Mouse (Mus musculus) embryo, embryonic 9.5 days (tissue): ENCODE measurements around the gene Ddx18.

Experiments used
- DNase-seq: peaks from one replicate; pipeline ENCODE4 v3.0.0-alpha.2; 2017; ENCODE audit errors: extremely low spot score

Gene Ddx18

DNA sequence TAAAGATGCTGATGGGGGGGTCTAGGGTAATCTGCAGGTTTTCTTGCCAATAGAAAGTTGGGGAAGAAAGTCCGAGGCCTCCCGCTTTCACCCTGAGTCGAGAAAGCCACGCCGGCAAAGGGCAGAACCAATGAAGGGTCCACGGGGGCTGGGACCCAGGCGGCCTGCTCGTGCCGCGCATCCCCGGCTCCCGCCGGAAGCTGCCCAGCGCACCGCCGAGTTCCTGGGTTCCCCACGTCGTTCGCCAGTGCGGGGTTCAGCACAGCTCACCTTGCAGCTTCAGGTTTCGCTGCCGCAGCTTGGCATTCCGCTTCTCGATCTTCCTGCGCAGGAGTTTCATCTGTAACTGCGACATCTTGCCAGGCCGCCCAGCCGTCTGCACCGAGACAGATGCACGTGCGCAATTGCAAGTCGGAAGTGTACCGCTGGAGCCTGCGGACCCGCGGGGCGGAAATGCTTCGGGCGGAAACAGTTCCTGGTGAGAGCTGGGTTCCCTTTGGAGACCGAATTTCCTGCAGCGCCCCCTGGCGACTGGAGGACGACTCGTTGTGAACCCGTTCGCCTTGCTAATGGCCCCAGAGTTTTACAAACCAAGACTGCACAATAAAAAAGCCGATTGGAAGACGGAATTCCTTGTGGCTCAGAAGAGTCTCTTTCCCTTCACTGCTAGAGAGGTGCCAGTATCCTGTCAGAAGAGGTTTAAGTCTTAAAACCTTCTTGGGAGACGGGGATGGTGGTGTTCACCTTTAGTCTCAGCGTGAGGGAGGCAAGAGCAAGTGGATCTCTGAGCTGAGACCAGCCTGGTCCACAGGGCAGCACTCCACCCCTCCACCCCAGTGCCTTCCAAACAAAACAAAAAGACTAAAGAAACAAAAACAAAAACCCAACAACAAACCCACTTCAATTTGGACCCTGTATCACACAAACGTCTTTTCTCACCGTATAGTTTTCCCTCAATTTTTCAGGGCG, at the start of gene Ddx18:
TSS of gene Ddx18 (minus strand) at position 469 of the 969 bp plus-strand sequence.
- DNase-seq = peak; percentile 95

DNA sequence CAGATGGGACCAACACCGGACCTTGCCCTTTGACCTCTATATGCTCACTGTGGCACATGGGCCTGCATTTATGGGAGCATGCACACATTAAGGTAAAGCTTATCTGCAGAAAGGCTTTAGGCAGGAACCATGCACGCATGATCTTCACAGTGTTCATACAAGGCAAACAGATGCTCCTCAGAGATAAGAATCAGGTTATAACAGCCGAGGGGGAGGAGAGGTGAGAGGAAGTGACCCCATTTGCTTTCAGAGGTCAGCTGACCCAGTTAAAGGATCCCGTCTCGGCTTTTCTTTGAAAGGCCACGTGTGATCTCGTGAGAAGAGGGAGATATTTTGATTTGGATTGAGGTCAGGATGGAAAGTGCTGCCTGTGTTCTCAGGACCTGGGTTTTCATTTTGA, 40.2 kb upstream of the Ddx18 start:
- DNase-seq = no peak

DNA sequence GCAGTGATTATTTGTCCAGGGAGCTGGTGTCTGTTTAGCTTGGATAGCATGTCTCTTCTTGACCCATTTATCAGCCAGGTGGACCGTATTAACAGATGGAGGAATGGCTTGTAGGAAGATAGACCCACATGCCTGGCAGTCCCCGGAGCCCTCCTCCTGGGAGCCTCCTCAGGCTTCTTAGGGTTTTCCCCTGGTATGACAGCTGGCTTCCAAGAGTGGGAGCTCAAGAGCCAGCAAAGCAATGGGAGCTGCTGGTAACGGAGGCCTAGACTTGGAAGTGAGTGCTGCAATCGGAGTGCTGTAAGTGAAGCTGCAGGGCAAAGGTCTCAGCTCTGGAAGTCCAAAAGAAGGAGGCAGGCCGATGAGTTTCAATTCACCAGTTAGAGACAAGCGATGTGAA, 37.3 kb upstream of the Ddx18 start:
- DNase-seq = peak; percentile 13

DNA sequence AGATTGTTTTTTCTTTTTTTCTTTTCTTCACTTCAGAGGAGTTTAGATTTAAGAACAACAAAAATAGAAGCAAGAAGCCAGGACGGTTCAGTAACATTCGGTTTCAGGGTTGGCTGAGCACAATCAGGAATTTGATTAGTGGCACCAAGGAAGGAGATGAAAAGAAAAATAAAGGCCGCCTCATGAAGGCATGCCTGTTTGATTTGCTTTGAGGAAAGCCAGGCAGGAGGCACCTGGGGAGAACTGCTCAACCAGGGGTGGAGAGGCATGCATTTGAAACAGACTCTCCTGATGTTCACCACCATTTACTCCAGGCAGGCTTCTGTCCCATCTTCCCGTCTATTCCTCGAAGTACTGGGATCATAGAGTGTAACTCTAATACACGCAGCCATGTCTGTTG, 34.1 kb upstream of the Ddx18 start:
- DNase-seq = no peak

DNA sequence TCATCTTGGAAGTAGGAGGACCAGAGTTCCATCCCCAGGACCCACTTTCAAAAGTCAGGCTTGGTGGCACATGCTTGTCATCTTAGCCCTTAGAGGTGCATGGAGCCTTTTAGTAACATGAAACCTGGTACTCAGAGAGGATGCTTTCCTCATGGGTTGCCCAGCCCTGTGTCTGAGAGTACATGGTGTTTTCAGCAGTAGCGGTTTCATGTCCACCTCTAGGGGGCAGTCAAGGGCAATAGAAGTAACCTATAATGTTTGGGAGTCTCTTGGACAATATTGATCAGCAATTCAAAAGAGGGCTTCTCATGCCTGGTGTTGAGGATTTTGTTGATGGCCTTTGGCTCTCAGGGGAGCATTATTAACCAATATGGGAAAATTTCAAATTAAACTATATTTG, 33.3 kb upstream of the Ddx18 start:
- DNase-seq = peak; percentile 57

DNA sequence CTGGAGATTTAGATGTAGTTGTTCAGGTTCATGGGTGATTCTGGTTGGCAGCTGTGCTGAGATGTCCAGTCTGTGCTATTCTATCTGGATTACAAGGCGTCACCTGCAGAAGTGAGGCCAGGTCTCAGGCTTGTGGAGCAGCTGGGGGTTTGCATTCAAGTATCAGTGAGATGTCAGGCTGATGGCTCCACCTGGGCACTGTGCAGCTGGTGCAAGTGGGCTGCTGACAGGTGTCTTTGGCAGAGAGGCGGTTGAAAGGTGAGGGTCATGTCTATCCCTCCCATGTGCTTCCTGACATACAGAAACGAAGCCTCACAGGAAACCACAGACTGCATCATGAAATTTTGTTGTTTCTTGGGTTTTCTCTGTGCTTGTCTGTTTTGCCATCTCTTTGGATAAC, 30.6 kb upstream of the Ddx18 start:
- no peak for DNase-seq

DNA sequence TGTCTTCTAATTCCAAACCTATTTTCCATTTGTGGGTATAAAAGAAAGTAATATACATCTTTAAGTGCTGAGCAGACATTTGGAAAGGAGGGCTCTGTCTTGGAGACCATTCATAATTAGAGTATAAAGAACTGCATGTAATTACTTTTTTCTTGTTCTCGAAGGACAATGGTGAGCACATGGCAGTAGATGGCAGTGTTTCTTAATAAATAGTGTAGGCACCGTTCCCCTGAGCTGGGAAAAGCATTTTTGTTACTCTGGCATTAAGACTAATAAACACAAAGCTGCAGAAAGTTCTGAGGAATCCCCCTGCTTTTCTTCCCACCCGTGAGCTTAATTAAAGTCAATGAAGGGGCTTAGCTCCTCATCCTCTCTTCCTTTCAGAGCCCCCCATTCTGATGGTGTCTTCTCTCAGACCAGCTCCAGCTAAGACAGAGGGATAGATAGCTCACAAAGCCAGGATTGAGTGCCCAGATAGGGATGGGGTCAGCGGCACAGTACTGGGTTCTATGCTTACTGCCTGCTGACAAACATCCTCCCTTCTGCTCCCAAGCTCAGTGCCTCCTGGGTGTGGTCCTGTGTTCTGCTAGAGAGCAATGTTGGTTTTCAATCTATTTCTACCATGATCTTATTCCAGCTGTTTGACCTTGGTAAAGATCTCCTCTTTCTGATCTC, 29.3 kb upstream of the Ddx18 start:
- peak; percentile 29 for DNase-seq

DNA sequence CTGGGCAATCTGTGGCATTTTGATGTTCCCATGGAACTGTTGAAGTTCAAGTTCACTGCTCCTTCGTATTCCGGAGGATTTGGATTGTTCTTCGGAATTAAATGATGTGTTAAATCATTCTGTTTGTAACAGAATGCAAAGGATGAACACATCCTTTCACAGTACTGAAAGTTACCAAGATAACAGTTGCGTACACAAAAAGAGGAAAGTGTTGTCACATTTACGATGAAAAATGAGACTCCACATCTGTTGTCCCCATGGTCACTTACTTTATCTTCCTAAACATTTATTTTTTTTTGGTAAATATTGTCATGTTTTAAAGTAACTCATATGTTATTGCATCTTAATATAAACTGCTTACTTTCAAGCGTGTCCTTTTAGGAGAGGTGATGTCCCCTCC, 17.0 kb upstream of the Ddx18 start:
- DNase-seq = no peak

DNA sequence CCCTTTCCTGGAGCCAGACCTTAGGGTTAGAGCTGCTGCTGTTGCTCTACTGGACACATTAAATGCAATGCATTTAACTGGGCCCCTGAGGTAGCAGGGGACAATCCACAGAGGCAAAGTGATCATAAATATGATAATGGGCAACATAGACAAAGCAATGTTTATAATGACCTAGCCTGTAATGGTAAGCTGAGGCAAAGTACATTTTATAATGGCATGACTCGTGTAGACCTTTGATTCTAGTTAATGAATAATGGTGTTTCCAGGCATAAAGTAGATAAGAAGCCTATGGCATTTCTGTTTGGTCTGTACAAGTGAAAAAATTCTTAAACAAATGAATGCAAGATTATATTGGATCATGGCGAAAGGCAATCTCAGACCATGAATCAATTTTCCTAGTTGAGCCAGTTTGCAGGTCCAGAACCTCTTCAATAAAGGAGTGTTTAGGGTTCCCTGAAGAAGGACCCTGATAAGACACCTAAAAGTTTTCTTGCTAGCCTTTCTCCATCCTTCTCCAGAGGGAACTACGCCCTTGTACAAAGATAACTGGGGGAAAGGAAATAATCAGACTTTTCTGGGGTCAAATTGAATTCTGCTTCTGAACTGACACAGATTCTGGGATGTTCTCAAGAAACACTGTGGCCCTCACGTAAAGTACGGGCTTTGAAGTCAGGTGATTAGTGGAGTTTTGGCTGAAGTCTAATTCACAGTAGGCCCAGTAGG, 13.5 kb upstream of the Ddx18 start:
- no peak for DNase-seq

DNA sequence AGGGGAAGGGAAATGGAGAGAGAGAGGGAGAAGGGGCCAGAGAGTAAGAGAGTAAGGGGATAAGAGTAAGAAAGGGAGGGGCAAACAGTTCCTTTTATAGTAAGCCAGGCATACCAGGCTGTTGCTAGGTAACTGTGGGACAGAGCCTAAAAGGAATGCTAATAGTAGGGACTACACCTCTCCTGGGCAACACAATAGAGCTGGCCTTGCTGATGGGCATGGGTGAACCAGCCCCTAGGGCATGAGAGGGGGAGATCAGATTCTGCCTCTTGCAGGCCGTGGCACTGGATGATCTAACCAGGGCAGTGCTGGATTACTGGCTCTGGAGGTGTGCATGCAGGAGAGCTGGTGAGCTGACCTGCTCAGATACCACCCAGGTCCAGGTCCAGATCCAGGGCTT, 9.7 kb upstream of the Ddx18 start:
- no peak for DNase-seq

DNA sequence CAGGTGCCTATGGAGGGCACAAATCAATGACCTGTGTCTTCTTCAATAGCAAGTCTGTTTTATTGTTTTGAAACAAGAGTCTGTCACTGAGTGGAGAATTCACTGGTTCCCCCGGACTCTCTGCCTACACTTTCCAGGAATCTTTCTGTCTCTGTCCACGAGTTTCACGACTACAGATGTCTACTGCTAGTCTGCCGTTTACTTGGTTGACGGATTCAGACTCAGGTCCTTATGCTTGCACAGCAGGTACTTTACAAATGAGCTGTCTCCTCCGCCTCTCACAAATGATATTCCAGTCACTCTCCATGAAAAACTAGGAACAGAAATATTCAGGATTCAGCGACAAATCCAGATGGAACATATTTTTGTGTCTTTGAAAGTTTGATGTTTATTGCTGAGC, 2.7 kb upstream of the Ddx18 start:
- no peak for DNase-seq

DNA sequence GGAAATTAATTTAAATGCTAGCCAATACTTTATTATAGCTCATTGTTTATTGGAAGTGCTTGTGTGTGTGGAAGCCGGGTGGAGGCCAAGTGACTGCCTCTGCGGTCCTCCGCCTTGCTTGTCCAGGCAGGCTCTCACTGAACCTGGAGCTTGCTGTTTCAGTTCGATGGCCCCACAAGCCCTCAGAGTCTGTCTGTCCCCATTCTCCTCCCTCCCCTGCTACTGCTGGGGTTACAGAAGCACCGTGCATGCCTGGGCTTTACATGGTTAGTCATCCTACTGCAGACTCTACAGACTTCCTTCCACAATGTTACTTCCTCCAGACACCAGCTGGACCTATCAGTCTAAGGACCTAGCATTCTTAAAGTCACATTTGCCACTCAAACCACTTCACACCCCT, 9.9 kb downstream of the Ddx18 start:
- DNase-seq = no peak

DNA sequence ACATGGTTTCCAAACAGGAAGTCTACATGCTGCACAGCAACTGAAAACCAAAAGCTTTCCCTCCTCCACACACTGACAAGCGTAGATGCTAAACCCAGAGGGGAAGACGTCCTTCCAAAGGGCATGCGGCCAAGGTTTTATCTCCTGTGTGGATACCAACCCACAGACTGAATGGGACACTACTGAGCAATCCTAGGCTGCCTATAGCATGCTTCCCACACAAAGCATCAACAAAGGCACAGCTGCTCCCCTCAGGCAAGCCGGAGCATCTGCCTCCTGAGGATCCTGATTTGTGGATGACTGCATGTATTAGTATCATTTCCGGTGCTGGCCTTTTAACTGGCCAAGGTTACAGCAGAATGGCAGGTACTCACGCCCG, 16.3 kb downstream of the Ddx18 start:
- no peak for DNase-seq

DNA sequence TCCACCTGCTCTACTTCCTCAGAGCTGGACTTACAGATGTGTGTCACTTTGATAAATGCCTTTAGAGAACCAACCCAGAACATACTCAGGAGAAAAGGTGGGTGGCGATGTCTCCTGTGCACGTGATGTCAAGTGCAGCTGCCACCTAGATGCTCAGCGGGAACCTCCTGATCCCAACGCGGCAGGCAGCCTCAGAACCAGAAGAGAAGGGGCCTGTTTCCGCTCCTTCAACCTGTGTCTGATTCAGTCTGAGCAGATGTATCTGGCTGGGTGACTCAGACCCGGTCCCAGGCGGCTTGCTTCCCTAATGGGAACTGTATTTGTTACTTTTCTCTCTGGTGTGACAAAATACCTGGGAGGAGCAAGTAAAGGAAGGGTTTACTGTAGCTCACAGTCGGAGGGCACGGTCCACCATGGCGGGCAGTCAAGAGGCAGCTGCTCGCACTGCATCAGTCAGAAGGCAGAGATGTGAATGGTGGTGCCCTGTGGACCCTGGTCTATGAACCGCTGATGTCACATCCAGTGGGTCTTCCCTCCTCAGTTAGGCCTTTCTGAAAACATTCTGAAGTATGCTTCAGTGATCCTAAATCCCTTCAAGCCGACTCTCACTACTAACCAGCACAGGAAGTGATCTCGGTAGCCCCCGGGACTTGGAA, 16.9 kb downstream of the Ddx18 start:
- DNase-seq = no peak

DNA sequence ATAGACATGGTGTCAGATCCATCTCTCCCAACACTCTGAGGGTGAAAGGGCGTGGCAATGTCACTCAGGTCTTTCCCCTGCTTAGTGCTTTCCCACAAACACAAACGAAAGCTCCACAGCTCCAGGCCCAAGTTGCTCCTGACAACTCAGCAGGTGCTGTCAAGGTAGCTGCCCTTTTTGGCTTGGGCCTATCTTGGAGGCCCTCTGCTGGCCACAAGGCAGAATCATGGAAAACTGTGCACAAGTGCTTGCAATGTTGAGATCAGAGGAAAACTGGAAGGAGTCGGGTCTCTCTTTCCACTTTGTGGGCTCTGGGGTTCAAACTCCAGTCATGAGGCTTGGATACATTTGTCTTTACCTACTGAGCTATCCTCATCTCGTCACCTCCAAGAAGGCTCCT, 18.3 kb downstream of the Ddx18 start:
- DNase-seq = no peak

DNA sequence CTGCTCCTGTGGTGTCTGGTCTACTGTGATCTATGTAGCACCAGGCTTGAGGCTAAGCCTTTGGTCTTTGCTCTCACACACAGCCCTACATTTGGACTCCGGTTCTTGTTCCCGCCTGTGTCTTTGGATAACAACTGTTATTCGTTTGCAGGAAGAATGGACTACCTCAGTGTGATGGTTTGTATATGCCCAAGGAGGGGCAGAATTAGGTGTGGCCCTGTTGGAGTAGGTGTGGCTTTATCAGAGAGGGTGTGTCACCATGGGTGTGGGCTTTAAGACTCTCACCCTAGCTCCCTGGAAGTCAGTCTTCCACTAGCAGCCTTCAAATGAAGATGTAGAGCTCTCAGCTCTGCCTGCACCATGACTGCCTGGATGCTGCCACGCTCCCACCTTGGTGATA, 19.1 kb downstream of the Ddx18 start:
- DNase-seq = no peak

DNA sequence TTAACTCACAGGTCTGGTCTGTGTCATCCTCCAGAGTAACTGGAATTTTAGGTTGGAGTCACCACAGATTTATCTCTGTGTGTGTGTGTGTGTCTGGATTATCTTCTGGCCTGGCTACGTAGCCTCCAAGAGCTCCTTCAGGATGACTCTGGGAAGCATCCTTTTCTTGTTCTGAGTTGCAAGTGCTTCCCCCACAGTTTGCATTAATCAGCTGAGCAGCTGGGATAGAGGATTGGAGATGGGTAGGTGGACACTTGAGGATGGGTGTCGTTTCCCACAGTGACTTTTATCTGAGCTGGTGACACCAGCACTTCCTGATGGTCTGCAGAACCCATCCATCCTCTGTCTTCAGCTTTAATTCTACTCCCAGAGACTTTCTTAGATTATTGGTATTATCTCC, 20.9 kb downstream of the Ddx18 start:
- no peak for DNase-seq

DNA sequence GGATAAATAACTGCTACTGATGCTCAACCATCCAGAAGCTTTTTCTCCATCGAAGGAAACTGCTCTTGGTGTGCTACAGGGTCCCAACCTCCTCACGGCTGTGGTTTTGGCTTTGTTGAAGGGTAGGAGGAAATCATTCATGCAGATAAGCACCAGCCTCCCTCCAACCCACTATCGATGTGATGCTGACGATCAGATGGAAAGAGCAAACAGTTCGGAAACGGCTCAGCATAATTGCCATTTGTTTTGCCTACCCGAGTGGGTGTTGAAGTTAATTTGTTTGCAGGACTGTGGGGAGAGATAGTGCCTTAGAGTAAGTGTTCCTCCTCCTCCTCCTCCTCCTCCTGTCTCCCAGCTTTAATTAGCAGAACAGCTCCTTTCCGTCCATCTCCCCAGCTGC, 27.4 kb downstream of the Ddx18 start:
- no peak for DNase-seq

DNA sequence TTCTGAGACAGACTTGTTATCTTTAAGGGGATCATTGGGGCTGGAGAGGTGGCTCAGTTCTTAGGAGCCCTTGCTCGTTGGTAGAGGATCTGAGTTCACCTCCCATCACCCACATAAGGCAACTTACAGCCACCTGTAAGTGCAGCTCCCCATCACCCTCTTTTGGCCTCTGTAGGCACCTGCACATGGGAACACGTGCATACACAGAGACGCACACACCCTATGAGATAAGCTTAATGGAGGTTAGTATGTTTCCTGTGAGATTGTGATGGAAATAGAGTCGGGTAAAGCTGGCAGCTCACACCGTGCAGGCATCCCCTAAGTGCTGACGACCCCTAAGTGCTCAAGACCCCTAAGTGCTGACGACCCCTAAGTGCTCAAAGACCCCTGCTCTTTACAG, 36.4 kb downstream of the Ddx18 start:
- no peak for DNase-seq

DNA sequence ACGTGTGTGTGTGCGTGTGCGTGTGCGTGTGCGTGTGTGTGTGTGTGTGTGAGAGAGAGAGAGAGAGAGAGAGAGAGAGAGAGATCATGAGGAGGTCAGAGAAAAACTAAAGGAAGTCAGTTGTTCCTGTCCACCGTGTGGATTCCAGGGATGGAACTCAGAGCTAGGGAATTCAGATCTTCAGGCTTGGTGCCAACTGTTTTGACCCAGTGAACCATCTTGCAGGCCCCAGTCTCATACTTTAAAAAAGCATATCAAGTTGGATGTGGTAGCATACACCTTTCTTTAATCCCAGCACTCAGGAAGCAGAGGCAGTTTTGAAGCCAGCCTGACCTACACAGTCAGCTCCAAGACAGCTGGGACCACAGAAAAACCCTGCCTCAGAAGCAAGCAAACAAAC, 38.5 kb downstream of the Ddx18 start:
- no peak for DNase-seq

DNA sequence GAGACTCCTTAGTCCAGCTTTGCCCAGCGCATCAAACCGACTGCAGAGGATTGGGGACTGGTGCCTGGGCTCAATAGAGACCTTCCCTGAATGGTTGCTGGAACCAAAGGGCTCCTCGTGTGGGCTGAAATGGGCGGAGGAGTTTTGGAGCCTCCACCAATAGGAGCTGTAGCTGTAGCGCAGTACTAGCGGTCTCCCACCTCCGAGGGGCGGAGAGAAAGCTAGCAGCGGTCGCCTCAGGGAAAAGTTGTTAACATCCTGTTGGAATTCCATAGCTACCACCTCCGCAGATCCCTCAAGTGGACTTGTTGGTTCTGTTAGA, 39.4 kb downstream of the Ddx18 start, which contains the start of gene Htr5b:
TSS of gene Htr5b (minus strand) at position 67 of the 322 bp plus-strand sequence.
- DNase-seq = peak; percentile 67
